Mouse (Mus musculus): ENCODE measurements around the gene Morc1. TPM values are rescaled to one million over a fixed set of nuclear protein-coding genes. Genes with fewer than 3 reads are reported as not detected.

Gene Morc1
- total and polyA plus RNA-seq, 2 experiments from 2014 or later, result 0.11 TPM

DNA sequence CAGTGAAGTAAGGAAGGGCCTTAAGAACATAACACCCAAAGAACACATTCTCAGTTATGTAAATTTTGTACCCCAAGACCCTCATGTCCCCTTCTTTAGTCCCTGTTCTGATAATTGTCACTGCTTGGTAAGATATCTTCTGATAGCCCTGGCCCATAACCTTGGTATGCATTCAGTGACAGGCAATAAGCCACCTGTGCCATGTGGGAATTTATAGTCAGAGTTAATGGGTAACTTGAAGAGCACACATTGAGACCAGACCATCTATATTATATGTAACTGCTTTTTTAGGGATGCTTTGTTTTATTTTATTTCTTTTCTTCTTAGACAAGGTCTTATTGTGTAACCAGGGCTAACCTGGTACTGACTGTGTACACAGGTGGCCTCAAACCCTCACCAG, 27.0 kb upstream of the Morc1 start:
- Histone ChIP-seq H3K9ac (replicated peaks; ENCODE audit: low read length, poor library complexity, severe bottlenecking) (no peak overlapping the region), H3K4me2 (ENCODE audit: low read depth, low read length, poor library complexity, severe bottlenecking) (no peak overlapping the region), H3K4me3 (ENCODE audit: low read depth, low read length) (no peak overlapping the region), H3K27ac (ENCODE audit: low read depth, low read length) (no peak overlapping the region), H3K4me1 (ENCODE audit: insufficient read depth, low read length) (no peaks in the 10 kb centered on the region), H3K27me3 (ENCODE audit: insufficient read depth, low read length) (no peaks in the 10 kb centered on the region), H3K9me3 (ENCODE audit: low read length) (no peaks in the 10 kb centered on the region), H3K36me3 (ENCODE audit: insufficient read depth, low read length) (no peaks in the 10 kb centered on the region)
- DNase-seq (ENCODE audit: low spot score) (no peak), ATAC-seq (ENCODE audit: low FRiP score) (no peak)
- TF ChIP-seq CTCF (IDR thresholded peaks at IDR 0.05), result no peak

DNA sequence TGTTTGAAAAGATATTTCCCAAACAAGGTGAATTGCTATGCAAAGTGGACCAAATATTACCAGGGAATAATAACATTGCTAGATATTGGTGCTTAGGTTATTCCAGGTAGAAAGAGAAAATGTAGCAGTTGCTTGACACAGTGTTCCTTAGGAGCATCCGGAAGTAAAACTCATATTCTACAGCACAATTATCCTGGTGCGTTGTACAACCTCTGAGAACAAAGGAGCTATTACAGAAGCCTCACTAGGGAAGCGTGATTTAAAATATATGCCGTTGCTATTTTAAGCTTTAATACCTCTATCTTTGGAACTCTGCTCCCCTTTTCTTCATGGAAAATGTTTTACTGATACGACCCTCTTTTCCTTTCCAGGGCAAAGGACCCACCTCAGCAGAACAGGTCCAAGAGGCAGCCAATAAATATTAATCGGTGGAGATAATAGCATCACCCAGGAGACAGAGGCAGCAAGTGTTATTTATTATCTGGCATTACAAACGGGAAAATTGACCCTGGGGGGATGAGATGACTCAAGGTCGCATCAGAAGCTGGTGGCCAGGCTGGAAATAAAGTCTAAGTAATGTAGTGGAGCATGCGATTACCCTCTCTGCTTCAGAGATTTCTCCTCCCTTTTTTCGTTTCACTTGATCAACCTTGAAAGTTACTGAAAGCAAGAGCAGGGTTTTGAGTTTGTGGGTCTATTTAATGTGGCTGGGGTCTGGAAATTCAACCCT, 25.2 kb upstream of the Morc1 start:
- H3K4me2 ChIP-seq (ENCODE audit: low read depth, low read length, poor library complexity, severe bottlenecking), result no peak overlapping the region
- ATAC-seq (ENCODE audit: low FRiP score) (no peak), DNase-seq (ENCODE audit: low spot score) (peak; percentile 14)
- no peaks in the 10 kb centered on the region for H3K36me3 ChIP-seq (ENCODE audit: insufficient read depth, low read length)
- H3K4me1 ChIP-seq (ENCODE audit: insufficient read depth, low read length), result no peaks in the 10 kb centered on the region
- no peak overlapping the region for H3K27ac ChIP-seq (ENCODE audit: low read depth, low read length)
- H3K9ac ChIP-seq (replicated peaks; ENCODE audit: low read length, poor library complexity, severe bottlenecking), result no peak overlapping the region
- 35% methylated on average over 10 of the region's 10 CpGs for WGBS
- H3K4me3 ChIP-seq (ENCODE audit: low read depth, low read length), result no peak overlapping the region
- H3K27me3 ChIP-seq (ENCODE audit: insufficient read depth, low read length), result no peaks in the 10 kb centered on the region
- no peak for TF ChIP-seq CTCF (IDR thresholded peaks at IDR 0.05)
- no peaks in the 10 kb centered on the region for H3K9me3 ChIP-seq (ENCODE audit: low read length)

DNA sequence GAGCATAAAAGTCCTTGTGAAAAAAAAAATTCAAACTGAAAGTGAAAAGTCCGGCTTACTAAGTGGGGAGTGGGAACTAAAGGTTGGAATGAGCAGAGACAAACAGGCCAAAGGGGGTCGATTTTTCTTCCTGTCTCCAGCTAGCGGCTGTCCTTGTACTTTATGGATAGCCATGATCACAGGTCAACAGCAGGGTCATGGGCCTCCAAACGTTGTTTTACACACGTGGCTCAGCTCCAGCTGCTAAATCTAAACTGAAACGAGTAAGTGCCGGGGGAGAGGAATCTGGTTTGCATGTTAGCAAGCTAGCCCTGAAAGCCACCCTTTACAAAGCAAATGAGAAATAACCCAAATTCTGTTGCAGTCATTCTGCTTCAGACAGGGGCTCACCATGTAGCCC, 21.5 kb upstream of the Morc1 start:
- no peak overlapping the region for H3K4me3 ChIP-seq (ENCODE audit: low read depth, low read length)
- 86% methylated on average over 7 of the region's 7 CpGs for WGBS
- no peaks in the 10 kb centered on the region for H3K36me3 ChIP-seq (ENCODE audit: insufficient read depth, low read length)
- no peak for ATAC-seq (ENCODE audit: low FRiP score)
- no peaks in the 10 kb centered on the region for H3K27me3 ChIP-seq (ENCODE audit: insufficient read depth, low read length)
- TF ChIP-seq CTCF (IDR thresholded peaks at IDR 0.05), result no peak
- H3K4me1 ChIP-seq (ENCODE audit: insufficient read depth, low read length), result no peaks in the 10 kb centered on the region
- no peak for DNase-seq (ENCODE audit: low spot score)
- H3K9me3 ChIP-seq (ENCODE audit: low read length), result no peaks in the 10 kb centered on the region
- H3K4me2 ChIP-seq (ENCODE audit: low read depth, low read length, poor library complexity, severe bottlenecking), result no peak overlapping the region
- H3K27ac ChIP-seq (ENCODE audit: low read depth, low read length), result no peak overlapping the region
- H3K9ac ChIP-seq (replicated peaks; ENCODE audit: low read length, poor library complexity, severe bottlenecking), result no peak overlapping the region

DNA sequence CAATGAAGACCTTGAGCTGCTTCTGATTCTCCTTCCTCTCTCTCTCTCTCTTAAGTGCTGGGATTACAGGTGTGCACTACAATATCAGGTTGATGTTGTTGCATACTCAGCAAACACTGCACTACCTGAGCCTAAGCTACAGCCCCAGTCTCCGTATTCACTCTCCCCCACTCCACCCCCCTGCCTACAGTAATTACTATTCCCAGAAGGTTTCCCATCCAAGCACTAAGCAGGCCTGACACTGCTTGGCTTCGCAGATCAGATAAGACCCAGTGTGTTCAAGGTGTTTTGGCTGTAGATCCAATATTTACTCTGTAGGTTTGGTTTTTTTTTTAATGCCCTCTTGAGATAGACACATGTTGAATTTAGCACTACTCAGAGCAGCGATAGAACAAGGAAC, 20.9 kb upstream of the Morc1 start:
- Histone ChIP-seq H3K4me2 (ENCODE audit: low read depth, low read length, poor library complexity, severe bottlenecking) (no peak overlapping the region), H3K4me1 (ENCODE audit: insufficient read depth, low read length) (no peaks in the 10 kb centered on the region), H3K9me3 (ENCODE audit: low read length) (no peaks in the 10 kb centered on the region), H3K4me3 (ENCODE audit: low read depth, low read length) (no peak overlapping the region), H3K9ac (replicated peaks; ENCODE audit: low read length, poor library complexity, severe bottlenecking) (no peak overlapping the region), H3K36me3 (ENCODE audit: insufficient read depth, low read length) (no peaks in the 10 kb centered on the region), H3K27me3 (ENCODE audit: insufficient read depth, low read length) (no peaks in the 10 kb centered on the region), H3K27ac (ENCODE audit: low read depth, low read length) (no peak overlapping the region)
- WGBS, result 73% methylated on average over 3 of the region's 3 CpGs
- ATAC-seq (ENCODE audit: low FRiP score) (0 out of 2 replicates have a peak, but pooled peaks have one; percentile 49), DNase-seq (ENCODE audit: low spot score) (no peak)
- no peak for TF ChIP-seq CTCF (IDR thresholded peaks at IDR 0.05)

DNA sequence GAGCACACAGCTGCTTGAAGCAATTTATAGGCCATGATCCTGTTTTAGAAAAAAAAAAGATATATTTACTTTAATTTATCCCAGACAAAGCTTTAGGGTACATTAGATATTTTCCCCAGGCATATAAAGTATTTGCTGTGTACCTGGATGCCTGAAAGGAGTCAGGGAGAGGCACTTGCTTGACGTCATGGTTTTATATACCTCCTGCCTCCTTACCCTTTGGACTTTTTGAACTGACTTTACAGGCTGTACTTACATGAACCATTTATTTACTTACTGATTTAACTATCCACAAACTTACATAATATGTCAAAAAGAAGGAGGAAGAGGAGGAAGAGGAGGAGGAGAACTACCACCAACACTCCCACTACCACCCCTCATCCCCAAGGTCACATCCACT, 18.8 kb upstream of the Morc1 start, which contains the start of gene Gm5485:
Gene Gm5485 (minus strand): TSS at position 171 of the 400 bp plus-strand sequence.
- no peaks in the 10 kb centered on the region for H3K9me3 ChIP-seq (ENCODE audit: low read length)
- no peaks in the 10 kb centered on the region for H3K4me1 ChIP-seq (ENCODE audit: insufficient read depth, low read length)
- no peak within 1 kb of the TSS for H3K27ac ChIP-seq (ENCODE audit: low read depth, low read length)
- no peak for TF ChIP-seq CTCF (IDR thresholded peaks at IDR 0.05)
- WGBS, result 95% methylated on average over 1 of the region's 1 CpGs
- no peak within 1 kb of the TSS for H3K9ac ChIP-seq (replicated peaks; ENCODE audit: low read length, poor library complexity, severe bottlenecking)
- DNase-seq (ENCODE audit: low spot score) (no peak), ATAC-seq (ENCODE audit: low FRiP score) (no peak)
- no peak within 1 kb of the TSS for H3K4me3 ChIP-seq (ENCODE audit: low read depth, low read length)
- no peak within 1 kb of the TSS for H3K4me2 ChIP-seq (ENCODE audit: low read depth, low read length, poor library complexity, severe bottlenecking)
- H3K27me3 ChIP-seq (ENCODE audit: insufficient read depth, low read length), result no peaks in the 10 kb centered on the region
- H3K36me3 ChIP-seq (ENCODE audit: insufficient read depth, low read length), result no peaks in the 10 kb centered on the region

DNA sequence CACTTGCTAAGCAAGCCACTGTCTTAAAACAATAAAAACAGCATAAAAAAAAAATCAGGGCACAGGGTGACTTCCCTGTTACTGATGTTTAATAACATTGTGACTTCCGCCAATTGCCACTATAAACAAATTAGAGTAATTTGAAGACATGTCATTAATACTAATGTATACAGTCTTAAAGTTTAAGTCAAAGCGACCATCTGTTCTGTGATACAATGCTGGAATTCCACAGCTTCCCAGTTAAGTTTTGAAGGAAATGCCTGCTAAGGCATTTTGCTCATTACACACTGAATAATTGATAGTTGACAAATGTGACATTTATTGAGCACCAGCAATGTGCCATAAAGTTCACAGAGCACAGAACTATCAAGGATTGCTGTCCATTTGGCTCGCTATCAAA, 12.5 kb upstream of the Morc1 start:
- Histone ChIP-seq H3K4me1 (ENCODE audit: insufficient read depth, low read length) (no peaks in the 10 kb centered on the region), H3K9ac (replicated peaks; ENCODE audit: low read length, poor library complexity, severe bottlenecking) (no peak overlapping the region), H3K4me3 (ENCODE audit: low read depth, low read length) (no peak overlapping the region), H3K4me2 (ENCODE audit: low read depth, low read length, poor library complexity, severe bottlenecking) (no peak overlapping the region), H3K27ac (ENCODE audit: low read depth, low read length) (no peak overlapping the region), H3K27me3 (ENCODE audit: insufficient read depth, low read length) (no peaks in the 10 kb centered on the region), H3K9me3 (ENCODE audit: low read length) (no peaks in the 10 kb centered on the region), H3K36me3 (ENCODE audit: insufficient read depth, low read length) (no peaks in the 10 kb centered on the region)
- TF ChIP-seq CTCF (IDR thresholded peaks at IDR 0.05), result no peak
- no peak for ATAC-seq (ENCODE audit: low FRiP score)
- WGBS, result 88% methylated on average over 3 of the region's 3 CpGs
- no peak for DNase-seq (ENCODE audit: low spot score)
